Mouse (Mus musculus): ENCODE results near the gene Arhgap35. TPM values are rescaled to one million over a fixed set of nuclear protein-coding genes. Genes with fewer than 3 reads are reported as not detected.

The Arhgap35 gene
- total RNA-seq, 1 experiment from 2014 or later, result 16.3 TPM

- peak; percentile 46 to 54; a peak in 2 of 4 replicates for ATAC-seq (replicated peaks in 1 of 2; ENCODE audit: insufficient read depth in 1 of 2, low FRiP score in 2 of 2, low TSS enrichment in 1 of 2, low read depth in 1 of 2, poor library complexity in 2 of 2, severe bottlenecking in 2 of 2)
These were observed 121.4 kb downstream of the Arhgap35 start for GRCm38 (mm10) chr7:16493361-16493760.

GRCm38 (mm10) chr7:16492211-16492610 lies 122.6 kb downstream of the Arhgap35 start:
- no peak for ATAC-seq (replicated peaks in 1 of 2; ENCODE audit: insufficient read depth in 1 of 2, low FRiP score in 2 of 2, low TSS enrichment in 1 of 2, low read depth in 1 of 2, poor library complexity in 2 of 2, severe bottlenecking in 2 of 2)

DNA sequence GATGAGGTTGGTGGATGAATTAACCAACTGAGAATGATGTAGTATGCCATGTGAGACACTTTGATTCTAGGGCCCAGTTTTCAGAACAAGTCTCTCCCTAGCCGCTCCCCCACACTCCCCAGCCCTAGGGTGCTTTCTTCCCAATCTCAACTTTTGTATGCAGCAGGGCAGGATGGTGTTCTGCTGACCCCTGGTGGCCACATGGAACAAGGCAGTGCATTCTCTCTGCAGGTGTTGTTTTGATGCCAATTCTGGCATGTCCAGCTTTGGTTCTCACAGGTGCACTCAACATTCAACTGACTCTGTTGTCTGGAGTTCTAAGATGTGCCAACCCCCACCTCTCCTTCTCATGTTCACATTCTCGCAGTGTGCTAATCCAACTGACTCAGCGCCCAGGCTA lies 123.0 kb downstream of the Arhgap35 start:
- ATAC-seq (replicated peaks in 1 of 2; ENCODE audit: insufficient read depth in 1 of 2, low FRiP score in 2 of 2, low TSS enrichment in 1 of 2, low read depth in 1 of 2, poor library complexity in 2 of 2, severe bottlenecking in 2 of 2), result peak; percentile 84 to 85

DNA sequence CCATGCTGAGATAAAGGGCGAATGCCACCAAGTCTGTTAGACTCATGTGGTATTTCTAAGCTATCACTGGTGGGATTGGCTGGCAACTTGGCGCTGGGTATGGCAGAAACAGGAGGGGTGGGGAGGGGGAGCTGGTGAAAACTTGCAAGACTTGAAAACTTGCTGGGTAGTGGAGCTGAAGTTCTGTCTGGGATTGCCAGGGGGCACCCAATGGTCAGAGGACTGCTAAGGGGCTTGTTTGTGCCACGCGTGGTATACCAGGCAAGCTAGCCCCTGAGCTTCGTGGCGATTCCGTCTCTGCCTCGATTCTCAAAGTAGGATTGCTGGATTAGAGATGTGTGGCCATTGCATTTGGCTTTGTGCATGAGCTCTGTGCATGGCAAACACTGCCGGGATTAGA lies 124.8 kb downstream of the Arhgap35 start:
- no peak for ATAC-seq (replicated peaks in 1 of 2; ENCODE audit: insufficient read depth in 1 of 2, low FRiP score in 2 of 2, low TSS enrichment in 1 of 2, low read depth in 1 of 2, poor library complexity in 2 of 2, severe bottlenecking in 2 of 2)

DNA sequence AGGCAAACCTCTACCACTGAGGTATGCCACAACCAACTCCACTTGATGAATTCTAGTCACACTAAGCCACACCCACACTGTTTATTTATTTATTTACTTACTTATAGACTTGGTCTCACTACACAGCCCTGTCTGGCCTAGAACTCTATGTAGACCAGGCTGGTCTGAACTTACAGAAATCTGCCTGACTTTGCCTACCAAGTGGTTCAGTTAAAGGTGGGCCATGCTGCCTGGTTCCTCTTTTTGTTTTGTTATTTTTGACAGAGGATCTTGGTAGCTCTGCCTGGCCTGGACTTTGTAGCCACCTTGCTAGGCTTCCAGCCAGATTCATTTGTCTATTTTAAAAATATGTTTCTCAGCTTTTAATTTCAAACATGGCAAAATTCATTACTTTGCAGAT lies 126.0 kb downstream of the Arhgap35 start:
- ATAC-seq (replicated peaks in 1 of 2; ENCODE audit: insufficient read depth in 1 of 2, low FRiP score in 2 of 2, low TSS enrichment in 1 of 2, low read depth in 1 of 2, poor library complexity in 2 of 2, severe bottlenecking in 2 of 2), result no peak

- ATAC-seq (replicated peaks in 1 of 2; ENCODE audit: insufficient read depth in 1 of 2, low FRiP score in 2 of 2, low TSS enrichment in 1 of 2, low read depth in 1 of 2, poor library complexity in 2 of 2, severe bottlenecking in 2 of 2), result no peak
These were observed 137.2 kb downstream of the Arhgap35 start, which contains the start of gene Npas1 for GRCm38 (mm10) chr7:16477628-16478027. Npas1 (minus strand) TSS chr7:16477728.

DNA sequence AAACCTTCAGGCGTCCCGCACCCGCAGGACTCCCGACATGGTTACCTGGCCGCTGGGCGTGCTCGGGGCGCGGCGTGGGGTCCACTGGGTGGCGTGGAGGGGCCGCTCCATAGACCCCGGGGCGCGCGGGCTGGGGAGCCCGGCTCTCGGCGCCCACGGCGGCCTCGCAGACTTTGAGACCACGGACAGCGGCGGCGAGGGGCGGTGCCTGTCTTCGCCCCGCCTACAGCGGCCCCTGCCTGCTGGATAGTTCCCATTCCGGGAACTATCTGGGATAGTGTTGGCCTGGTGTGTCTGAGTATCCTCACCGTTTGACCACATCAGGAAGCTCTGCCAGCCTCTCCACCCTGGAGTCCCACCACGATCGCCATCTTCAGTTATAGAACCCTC lies 138.2 kb downstream of the Arhgap35 start:
- ATAC-seq (replicated peaks in 1 of 2; ENCODE audit: insufficient read depth in 1 of 2, low FRiP score in 2 of 2, low TSS enrichment in 1 of 2, low read depth in 1 of 2, poor library complexity in 2 of 2, severe bottlenecking in 2 of 2), result no peak

DNA sequence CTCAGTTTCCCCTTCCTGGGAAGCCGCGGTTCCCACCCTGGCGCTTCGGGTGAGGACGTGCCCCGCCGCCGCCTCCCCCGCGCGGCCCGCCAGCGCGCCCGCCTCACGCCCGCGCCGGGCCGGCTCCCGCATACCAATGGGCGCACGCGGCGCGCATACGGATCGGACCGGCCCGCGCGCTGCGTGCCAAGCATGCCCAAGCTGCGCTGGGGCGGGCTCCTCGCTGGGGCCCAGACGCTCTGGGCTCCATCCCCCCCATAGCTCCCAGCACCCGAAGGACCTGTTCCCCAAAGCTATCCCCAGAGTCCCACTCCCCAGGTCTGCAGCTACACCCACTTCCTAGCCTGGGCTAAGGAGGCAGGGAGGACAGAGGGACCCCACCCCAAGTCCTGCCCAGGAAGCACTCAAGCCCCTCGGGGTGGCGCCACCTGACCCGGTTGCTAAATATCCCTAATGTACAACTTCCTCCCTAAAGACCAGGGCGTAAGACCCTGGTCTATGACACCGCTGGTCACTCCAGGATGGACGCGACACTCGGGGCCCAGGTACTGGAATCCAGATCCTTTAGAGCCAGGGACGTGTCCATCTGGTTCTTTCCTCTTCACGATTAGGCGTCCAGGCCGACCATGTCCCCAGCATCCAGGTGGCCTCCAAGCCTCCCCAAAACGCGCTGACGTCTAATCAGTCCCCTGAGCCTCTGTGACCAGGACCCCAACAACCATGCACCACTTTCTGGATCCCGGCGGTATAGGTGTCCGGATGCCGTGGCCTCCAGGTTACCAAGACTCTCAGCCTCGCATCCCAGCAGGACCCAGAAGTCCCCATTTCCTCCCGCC lies 138.8 kb downstream of the Arhgap35 start:
- no peak for ATAC-seq (replicated peaks in 1 of 2; ENCODE audit: insufficient read depth in 1 of 2, low FRiP score in 2 of 2, low TSS enrichment in 1 of 2, low read depth in 1 of 2, poor library complexity in 2 of 2, severe bottlenecking in 2 of 2)

DNA sequence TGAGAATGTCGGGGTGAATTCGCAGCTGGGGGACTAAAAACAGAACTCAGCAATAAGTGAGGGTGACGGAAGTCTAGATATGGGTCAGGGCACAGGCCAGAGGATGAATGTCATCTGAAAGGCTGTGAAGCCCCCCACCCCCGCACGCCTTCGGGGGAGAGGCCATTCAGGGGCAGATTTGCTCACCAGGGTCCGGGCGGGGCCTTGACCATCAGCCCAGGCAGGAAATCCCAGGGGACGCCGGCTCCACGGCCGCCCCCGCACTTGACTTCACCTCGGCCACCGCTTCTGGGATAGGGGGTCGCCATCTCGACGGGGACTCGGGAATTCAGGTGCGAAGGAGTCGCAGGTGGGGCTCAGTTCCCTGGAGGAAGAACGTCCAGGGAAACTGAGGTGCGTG lies 139.5 kb downstream of the Arhgap35 start:
- ATAC-seq (replicated peaks in 1 of 2; ENCODE audit: insufficient read depth in 1 of 2, low FRiP score in 2 of 2, low TSS enrichment in 1 of 2, low read depth in 1 of 2, poor library complexity in 2 of 2, severe bottlenecking in 2 of 2), result no peak

DNA sequence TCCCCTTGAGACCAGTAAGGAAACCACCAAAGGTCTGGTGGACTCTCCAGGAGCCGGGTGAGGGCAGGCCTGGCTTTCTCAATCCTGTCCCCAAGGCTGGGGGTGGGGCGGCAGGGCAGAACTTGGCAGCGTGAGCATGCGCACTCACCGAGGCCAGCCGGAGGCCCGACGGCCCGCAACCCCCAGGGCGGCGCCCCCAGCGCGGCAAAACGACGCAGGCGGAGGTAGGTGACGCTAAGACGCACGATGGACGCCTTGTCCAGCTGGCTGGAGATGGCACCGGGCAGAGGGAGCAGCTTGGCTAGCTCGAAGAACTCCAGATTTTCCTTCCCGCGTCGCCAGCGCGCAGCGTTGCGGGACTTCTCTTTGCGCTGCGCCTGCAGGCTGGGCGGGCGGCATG lies 140.3 kb downstream of the Arhgap35 start:
- ATAC-seq (replicated peaks in 1 of 2; ENCODE audit: insufficient read depth in 1 of 2, low FRiP score in 2 of 2, low TSS enrichment in 1 of 2, low read depth in 1 of 2, poor library complexity in 2 of 2, severe bottlenecking in 2 of 2), result no peak

DNA sequence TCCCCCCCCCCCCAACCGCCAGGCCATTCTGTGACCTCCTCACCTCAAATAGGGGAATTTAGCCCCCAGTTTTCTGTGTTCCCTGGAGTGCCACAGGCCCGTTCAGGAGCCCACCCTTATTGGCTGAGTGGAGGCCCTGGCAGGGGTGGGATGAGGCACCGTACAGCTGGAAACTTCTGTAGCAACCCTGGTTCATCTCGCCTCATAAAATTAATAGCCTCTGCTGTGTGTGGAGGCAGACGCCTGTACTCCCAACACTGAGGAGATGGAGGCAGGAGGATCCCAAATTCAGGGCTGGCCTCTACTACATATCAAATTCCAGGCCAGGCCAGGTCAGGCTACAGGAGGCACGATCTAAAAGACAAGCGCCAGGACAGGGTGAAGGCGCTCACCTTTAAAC lies 140.9 kb downstream of the Arhgap35 start:
- ATAC-seq (replicated peaks in 1 of 2; ENCODE audit: insufficient read depth in 1 of 2, low FRiP score in 2 of 2, low TSS enrichment in 1 of 2, low read depth in 1 of 2, poor library complexity in 2 of 2, severe bottlenecking in 2 of 2), result no peak

- ATAC-seq (replicated peaks in 1 of 2; ENCODE audit: insufficient read depth in 1 of 2, low FRiP score in 2 of 2, low TSS enrichment in 1 of 2, low read depth in 1 of 2, poor library complexity in 2 of 2, severe bottlenecking in 2 of 2), result no peak
These were observed 142.6 kb downstream of the Arhgap35 start for GRCm38 (mm10) chr7:16472116-16472709.

DNA sequence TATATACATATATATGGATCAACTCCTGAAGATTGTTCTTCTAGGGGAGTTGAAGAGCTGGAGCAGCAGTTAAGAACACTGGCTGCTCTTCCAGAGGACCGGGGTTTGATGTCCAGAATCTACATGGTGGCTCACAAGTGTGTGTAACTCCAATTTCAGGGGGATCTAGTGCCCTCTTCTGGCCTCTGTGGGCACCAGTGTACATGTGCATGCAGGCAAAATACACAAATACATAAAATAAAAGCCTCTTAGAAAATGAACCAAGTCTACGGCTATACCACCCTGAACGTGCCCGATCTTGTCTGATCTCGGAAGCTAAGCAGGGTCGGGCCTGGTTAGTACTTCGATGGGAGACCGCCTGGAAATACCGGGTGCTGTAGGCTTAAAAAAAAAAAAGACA lies 143.2 kb downstream of the Arhgap35 start:
- no peak for ATAC-seq (replicated peaks in 1 of 2; ENCODE audit: insufficient read depth in 1 of 2, low FRiP score in 2 of 2, low TSS enrichment in 1 of 2, low read depth in 1 of 2, poor library complexity in 2 of 2, severe bottlenecking in 2 of 2)

GRCm38 (mm10) chr7:16468115-16468514 lies 146.7 kb downstream of the Arhgap35 start:
- no peak for ATAC-seq (replicated peaks in 1 of 2; ENCODE audit: insufficient read depth in 1 of 2, low FRiP score in 2 of 2, low TSS enrichment in 1 of 2, low read depth in 1 of 2, poor library complexity in 2 of 2, severe bottlenecking in 2 of 2)

GRCm38 (mm10) chr7:16466565-16466964 lies 148.2 kb downstream of the Arhgap35 start:
- no peak for ATAC-seq (replicated peaks in 1 of 2; ENCODE audit: insufficient read depth in 1 of 2, low FRiP score in 2 of 2, low TSS enrichment in 1 of 2, low read depth in 1 of 2, poor library complexity in 2 of 2, severe bottlenecking in 2 of 2)

- ATAC-seq (replicated peaks in 1 of 2; ENCODE audit: insufficient read depth in 1 of 2, low FRiP score in 2 of 2, low TSS enrichment in 1 of 2, low read depth in 1 of 2, poor library complexity in 2 of 2, severe bottlenecking in 2 of 2), result no peak
These were observed 149.2 kb downstream of the Arhgap35 start for GRCm38 (mm10) chr7:16465568-16465967.

- ATAC-seq (replicated peaks in 1 of 2; ENCODE audit: insufficient read depth in 1 of 2, low FRiP score in 2 of 2, low TSS enrichment in 1 of 2, low read depth in 1 of 2, poor library complexity in 2 of 2, severe bottlenecking in 2 of 2), result peak in 1 of 2 experiments; percentile 49; a peak in 1 of 4 replicates
These were observed 149.6 kb downstream of the Arhgap35 start for GRCm38 (mm10) chr7:16465160-16465559.

GRCm38 (mm10) chr7:16463214-16463613 lies 151.6 kb downstream of the Arhgap35 start:
- peak; percentile 76 to 81 for ATAC-seq (replicated peaks in 1 of 2; ENCODE audit: insufficient read depth in 1 of 2, low FRiP score in 2 of 2, low TSS enrichment in 1 of 2, low read depth in 1 of 2, poor library complexity in 2 of 2, severe bottlenecking in 2 of 2)

GRCm38 (mm10) chr7:16461705-16462104 lies 153.1 kb downstream of the Arhgap35 start:
- no peak for ATAC-seq (replicated peaks in 1 of 2; ENCODE audit: insufficient read depth in 1 of 2, low FRiP score in 2 of 2, low TSS enrichment in 1 of 2, low read depth in 1 of 2, poor library complexity in 2 of 2, severe bottlenecking in 2 of 2)

Measured in hematopoietic stem cell, adult 5-6 weeks (primary cell).